Mouse (Mus musculus): Measurements from ENCODE around the gene Ints5. TPM values are rescaled to one million over a fixed set of nuclear protein-coding genes. Genes with fewer than 3 reads are reported as not detected.

The Ints5 gene
- polyA plus RNA-seq, 1 experiment from 2014 or later = 56.4 TPM

DNA sequence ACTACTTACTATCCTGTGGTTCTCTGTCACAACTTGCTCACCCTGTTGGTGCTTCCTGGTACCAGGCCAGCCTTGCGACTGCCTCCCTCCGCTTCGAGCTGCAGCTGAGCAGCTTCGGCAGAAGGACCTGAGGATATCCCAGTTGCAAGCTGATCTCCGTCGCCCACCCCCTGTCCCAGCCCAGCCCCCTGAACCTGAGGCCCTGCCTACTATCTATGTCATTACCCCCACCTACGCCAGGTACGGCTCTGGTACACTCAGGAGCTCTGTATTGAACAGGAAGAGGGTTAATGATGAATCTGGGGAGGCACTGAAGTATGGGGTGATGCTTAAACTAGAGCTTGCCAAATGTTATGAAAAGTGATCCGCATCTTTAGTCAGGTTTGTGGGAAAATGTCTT is 28.9 kb downstream of the Ints5 start:
- peaks cover 49% of the 10 kb centered on the region for H3K36me3 ChIP-seq
- H3K4me1 ChIP-seq (replicated peaks) = peaks cover 22% of the 10 kb centered on the region
- 76% methylated on average over 9 of the region's 9 CpGs for WGBS
- no peaks in the 10 kb centered on the region for H3K27me3 ChIP-seq (ENCODE audit: insufficient read depth, poor library complexity, severe bottlenecking)
- no peak overlapping the region for H3K27ac ChIP-seq
- no peak for DNase-seq (ENCODE audit: low spot score)
- no peaks in the 10 kb centered on the region for H3K9me3 ChIP-seq
- peak overlapping the region; percentile 26; the same call in 1 of the 2 replicates for H3K4me3 ChIP-seq

DNA sequence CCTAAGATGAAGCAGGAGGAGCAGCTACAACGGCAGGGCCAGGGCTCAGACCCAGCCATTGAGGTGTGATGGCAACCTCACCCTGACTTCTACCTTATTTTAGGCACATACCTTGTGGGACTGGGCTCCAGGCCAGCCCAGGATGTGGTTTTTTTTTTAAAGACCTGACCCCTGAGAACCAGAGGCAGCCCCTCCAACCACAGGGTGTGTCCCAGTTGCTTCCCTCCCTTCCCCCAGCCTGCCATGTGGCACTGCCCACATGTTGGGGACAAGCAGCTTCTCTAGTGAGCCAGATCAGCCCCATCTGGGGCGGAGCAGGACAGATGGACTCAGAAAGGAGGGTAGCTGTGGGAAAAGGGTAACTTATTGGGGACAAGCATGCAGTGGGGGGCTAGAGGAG is 34.0 kb downstream of the Ints5 start:
- no peak for DNase-seq (ENCODE audit: low spot score)
- Histone ChIP-seq H3K27ac (no peak overlapping the region), H3K4me1 (replicated peaks) (peaks cover 30% of the 10 kb centered on the region), H3K27me3 (ENCODE audit: insufficient read depth, poor library complexity, severe bottlenecking) (no peaks in the 10 kb centered on the region), H3K9me3 (no peaks in the 10 kb centered on the region), H3K36me3 (peaks cover 59% of the 10 kb centered on the region), H3K4me3 (no peak overlapping the region)
- 82% methylated on average over 2 of the region's 2 CpGs for WGBS

DNA sequence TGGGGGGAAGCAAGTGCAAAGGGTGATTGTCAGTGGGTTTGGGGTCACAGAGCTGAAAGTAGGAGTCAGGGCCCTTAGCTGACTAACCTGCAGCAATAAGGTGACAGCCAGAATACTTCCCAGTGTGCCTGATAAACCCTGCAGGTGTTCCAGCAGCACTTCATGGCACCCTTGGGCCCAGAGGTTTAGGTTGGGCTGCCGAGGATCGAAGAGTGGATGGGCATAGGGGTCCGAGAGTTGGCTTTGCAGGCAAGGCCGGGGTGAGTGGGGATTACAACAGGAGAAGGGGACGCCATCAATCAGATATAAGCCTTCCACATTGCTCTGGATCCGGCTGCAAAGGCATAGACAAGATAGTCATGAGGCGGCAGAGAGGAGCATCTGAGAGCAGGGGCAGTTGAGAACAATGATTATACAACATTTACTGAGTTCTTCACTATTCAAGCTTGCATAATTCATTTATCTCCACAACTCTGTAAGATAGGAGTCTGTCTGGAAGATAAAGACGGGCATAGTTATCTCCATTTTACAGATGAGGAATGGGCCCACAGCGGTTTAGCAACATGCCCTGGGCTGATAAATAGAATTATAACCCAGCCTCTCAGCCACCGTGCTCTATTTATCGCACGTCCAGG is 35.2 kb downstream of the Ints5 start:
- no peaks in the 10 kb centered on the region for H3K27me3 ChIP-seq (ENCODE audit: insufficient read depth, poor library complexity, severe bottlenecking)
- peaks cover 28% of the 10 kb centered on the region for H3K4me1 ChIP-seq (replicated peaks)
- peaks cover 54% of the 10 kb centered on the region for H3K36me3 ChIP-seq
- DNase-seq (ENCODE audit: low spot score) = no peak
- no peak overlapping the region for H3K27ac ChIP-seq
- WGBS = 88% methylated on average over 12 of the region's 12 CpGs
- H3K9me3 ChIP-seq = no peaks in the 10 kb centered on the region
- H3K4me3 ChIP-seq = no peak overlapping the region

DNA sequence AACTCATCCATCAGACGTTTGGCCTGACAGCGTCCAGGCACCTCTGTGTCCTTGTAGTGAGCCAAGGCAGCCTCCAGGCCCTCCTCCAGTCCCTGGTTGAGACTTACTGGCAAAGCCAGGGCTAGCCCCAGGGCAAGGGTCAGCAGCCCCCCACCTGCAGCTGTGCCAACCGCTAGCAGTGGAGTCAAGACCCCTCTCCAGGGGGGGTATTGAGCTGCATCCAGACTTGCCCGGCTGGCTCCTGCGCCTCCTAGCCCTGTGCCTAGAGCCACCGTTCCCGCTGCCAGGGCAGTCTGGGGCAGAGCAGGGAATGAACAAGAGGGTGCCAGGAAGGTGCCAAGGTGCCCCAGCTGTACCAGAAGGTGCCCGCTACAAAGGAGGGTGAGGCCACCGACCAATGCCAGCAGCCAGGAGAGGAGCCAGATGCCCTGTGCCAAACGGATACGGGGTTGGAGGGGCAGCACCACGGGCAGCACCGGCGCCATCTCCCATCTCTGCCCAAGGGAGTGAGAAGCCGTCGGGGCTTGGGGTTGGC is 36.0 kb downstream of the Ints5 start:
- 14% methylated on average over 16 of the region's 16 CpGs for WGBS
- DNase-seq (ENCODE audit: low spot score) = no peak
- Histone ChIP-seq H3K27me3 (ENCODE audit: insufficient read depth, poor library complexity, severe bottlenecking) (no peaks in the 10 kb centered on the region), H3K27ac (peak overlapping the region; percentile 92), H3K36me3 (peaks cover 54% of the 10 kb centered on the region), H3K4me3 (peak overlapping the region; percentile 81), H3K9me3 (no peaks in the 10 kb centered on the region), H3K4me1 (replicated peaks) (peaks cover 28% of the 10 kb centered on the region)

DNA sequence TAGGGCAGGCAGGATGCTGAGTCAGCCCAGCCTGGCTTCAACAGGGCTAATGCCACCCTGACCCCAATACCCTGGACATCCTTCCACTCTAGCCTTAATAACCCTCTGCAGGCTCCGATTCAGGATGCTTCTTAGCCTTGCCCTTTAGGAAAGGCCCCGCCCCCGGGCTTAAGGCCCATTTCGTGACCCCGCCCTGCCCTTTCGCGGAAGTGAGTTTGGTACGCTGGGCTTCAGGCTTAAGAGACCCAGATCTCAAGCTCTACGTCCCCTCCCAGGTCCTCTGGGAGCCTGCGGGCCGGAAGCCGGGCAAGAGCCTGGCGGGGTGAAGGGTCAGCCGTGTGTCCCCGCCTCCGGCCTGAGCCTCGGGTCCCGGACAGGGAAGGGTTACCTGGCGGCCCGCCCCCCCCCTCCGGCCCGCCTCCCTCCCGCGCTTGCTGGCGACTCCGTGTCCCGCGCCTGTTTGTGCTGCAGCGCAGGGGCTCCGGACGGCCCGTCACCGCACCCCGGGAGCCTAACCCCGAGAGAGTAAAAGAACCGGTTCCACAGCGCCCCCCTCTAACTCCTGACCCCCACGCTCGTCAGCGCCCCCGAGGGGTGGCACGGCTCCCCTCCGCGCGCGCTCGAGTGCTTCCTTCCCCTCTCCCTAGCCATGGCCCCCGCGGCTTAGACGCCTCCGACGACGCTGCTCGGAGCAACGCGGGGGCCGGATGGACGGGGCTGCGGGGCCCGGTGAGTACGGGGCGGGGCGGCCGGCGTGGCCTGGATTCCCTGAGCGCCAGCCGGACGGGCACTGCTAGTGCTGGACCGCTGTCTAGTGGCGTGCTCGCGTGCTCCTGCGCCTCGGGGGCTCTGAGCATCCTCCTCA is 36.7 kb downstream of the Ints5 start, which contains the start of the genes Rom1 and Eml3:
Gene Rom1 (minus strand): TSS at position 133 of the 865 bp plus-strand sequence.
Gene Eml3 (plus strand): TSS at position 329 of the 865 bp plus-strand sequence.
- peak; percentile 82 for DNase-seq (ENCODE audit: low spot score)
- Histone ChIP-seq H3K27ac (peak within 1 kb of the TSS; percentile 92), H3K36me3 (peaks cover 55% of the 10 kb centered on the region), H3K4me3 (peak within 1 kb of the TSS; percentile 81), H3K27me3 (ENCODE audit: insufficient read depth, poor library complexity, severe bottlenecking) (no peaks in the 10 kb centered on the region), H3K9me3 (no peaks in the 10 kb centered on the region), H3K4me1 (replicated peaks) (peaks cover 28% of the 10 kb centered on the region)
- under 1% methylated on average over 73 of the region's 74 CpGs for WGBS

DNA sequence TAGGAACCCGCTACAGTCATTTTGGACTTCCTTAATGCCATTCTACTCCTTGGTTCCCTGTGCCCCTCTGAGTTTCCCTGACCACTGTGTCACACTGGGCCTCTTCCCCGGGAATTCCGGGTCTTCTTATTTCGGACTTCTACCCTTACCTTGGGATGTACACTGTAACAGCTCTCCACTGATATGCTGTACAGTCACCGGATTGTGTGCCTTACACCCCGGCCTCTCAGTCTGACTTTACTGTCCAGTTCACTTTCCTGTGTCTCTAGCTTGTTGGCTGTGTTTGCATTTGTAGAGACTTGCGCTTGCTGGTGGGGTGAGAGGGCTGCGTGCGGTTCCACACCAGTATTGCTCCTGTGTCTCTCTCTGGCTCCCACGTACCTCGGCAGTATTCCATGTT is 37.3 kb downstream of the Ints5 start:
- DNase-seq (ENCODE audit: low spot score) = no peak
- 15% methylated on average over 11 of the region's 11 CpGs for WGBS
- peaks cover 28% of the 10 kb centered on the region for H3K4me1 ChIP-seq (replicated peaks)
- H3K36me3 ChIP-seq = peaks cover 60% of the 10 kb centered on the region
- no peaks in the 10 kb centered on the region for H3K9me3 ChIP-seq
- peak overlapping the region; percentile 81 for H3K4me3 ChIP-seq
- peak overlapping the region; percentile 92 for H3K27ac ChIP-seq
- H3K27me3 ChIP-seq (ENCODE audit: insufficient read depth, poor library complexity, severe bottlenecking) = no peaks in the 10 kb centered on the region

DNA sequence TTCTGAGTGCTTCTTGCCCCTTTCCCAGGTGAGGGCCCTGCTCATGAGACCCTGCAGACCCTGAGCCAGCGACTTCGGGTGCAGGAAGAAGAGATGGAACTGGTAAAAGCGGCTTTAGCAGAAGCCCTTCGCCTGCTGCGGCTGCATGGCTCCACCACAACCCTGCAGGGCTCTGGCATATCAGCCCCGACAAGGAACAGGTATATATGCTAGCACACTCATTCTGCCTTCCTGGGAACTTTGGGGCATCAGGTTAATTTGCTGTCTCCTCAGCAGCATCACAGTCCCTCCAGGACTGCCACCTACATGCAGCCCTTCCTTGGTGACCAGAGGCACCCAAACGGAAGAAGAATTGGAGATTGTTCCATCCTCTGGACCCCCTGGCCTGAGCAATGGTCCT is 38.0 kb downstream of the Ints5 start:
- Histone ChIP-seq H3K4me3 (peak overlapping the region; percentile 81), H3K27me3 (ENCODE audit: insufficient read depth, poor library complexity, severe bottlenecking) (no peaks in the 10 kb centered on the region), H3K27ac (no peak overlapping the region), H3K9me3 (no peaks in the 10 kb centered on the region), H3K4me1 (replicated peaks) (peaks cover 28% of the 10 kb centered on the region), H3K36me3 (peaks cover 60% of the 10 kb centered on the region)
- no peak for DNase-seq (ENCODE audit: low spot score)
- 84% methylated on average over 7 of the region's 7 CpGs for WGBS

DNA sequence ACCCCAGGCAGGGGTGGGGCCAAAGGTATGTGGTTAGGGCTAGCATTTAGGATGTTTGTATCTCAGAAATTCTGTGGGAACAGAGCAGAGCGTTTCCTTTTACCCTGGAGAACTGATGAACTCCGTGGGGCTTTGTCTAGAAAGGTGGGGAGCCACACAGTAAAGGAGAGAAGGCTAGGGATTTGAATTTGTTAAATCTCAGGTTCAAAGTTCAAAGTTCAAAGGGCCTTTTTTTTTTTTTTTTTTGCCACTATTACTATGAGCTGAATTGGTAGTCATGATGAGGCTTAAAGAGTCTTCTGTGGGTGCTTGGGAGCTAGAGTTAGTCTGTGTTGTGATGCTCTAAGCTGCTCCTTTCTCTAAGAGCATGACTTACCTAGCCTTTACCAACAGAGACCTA is 43.9 kb downstream of the Ints5 start:
- DNase-seq (ENCODE audit: low spot score) = no peak
- H3K9me3 ChIP-seq = no peaks in the 10 kb centered on the region
- no peaks in the 10 kb centered on the region for H3K27me3 ChIP-seq (ENCODE audit: insufficient read depth, poor library complexity, severe bottlenecking)
- 84% methylated on average over 2 of the region's 2 CpGs for WGBS
- H3K4me3 ChIP-seq = no peak overlapping the region
- peaks cover 65% of the 10 kb centered on the region for H3K36me3 ChIP-seq
- no peak overlapping the region for H3K27ac ChIP-seq
- peaks cover 16% of the 10 kb centered on the region for H3K4me1 ChIP-seq (replicated peaks)

DNA sequence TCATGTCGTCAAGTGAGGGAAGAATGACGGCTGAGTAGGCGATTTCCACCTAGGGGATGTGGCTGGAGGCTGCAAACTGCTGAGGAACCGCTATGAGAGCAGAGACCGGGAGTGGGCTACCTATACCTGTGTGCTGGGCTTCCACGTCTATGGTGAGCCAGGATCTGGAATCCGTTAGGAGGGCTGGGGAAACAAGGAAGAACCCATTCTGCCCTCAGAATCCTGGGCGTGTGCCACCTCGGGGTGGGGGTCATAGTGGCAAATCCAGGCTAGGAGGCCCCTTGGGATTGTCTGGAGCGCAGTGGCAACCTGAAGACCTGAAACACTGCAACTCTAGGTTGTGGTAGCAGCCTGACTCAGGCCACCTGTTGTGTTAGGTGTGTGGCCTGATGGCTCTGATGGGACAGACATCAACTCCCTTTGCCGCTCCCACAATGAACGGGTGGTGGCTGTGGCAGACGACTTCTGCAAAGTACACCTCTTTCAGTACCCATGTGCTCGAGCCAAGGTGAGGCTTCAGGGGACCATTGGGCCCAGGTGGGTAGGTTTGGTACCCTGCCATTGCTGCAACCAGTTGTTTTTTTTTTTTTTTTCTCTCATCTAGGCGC is 47.8 kb downstream of the Ints5 start:
- H3K27me3 ChIP-seq (ENCODE audit: insufficient read depth, poor library complexity, severe bottlenecking) = no peaks in the 10 kb centered on the region
- peaks cover 46% of the 10 kb centered on the region for H3K4me1 ChIP-seq (replicated peaks)
- peak overlapping the region; percentile 95 for H3K4me3 ChIP-seq
- no peak for DNase-seq (ENCODE audit: low spot score)
- WGBS = 82% methylated on average over 15 of the region's 15 CpGs
- H3K36me3 ChIP-seq = peaks cover 60% of the 10 kb centered on the region
- H3K9me3 ChIP-seq = no peaks in the 10 kb centered on the region
- peak overlapping the region; percentile 98 for H3K27ac ChIP-seq

DNA sequence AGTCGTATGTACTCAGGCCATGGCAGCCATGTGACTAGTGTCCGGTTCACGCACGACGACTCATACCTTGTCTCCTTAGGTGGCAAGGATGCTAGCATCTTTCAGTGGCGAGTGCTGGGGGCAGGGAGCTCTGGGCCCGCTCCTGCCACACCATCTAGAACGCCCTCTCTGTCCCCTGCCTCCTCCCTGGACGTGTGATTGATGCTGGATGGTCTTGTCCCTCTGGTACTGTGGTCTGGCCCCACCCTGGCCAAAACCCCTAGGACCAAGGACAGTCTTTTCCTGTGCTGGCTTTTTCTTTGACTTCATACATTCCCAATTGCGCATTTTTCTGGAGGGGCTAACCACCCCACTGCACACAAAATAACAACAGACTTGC is 48.3 kb downstream of the Ints5 start:
- DNase-seq (ENCODE audit: low spot score) = peak; percentile 18
- Histone ChIP-seq H3K9me3 (no peaks in the 10 kb centered on the region), H3K27me3 (ENCODE audit: insufficient read depth, poor library complexity, severe bottlenecking) (no peaks in the 10 kb centered on the region), H3K27ac (peak overlapping the region; percentile 98), H3K4me1 (replicated peaks) (peaks cover 46% of the 10 kb centered on the region), H3K36me3 (peaks cover 60% of the 10 kb centered on the region), H3K4me3 (peak overlapping the region; percentile 95)
- 40% methylated on average over 10 of the region's 10 CpGs for WGBS

DNA sequence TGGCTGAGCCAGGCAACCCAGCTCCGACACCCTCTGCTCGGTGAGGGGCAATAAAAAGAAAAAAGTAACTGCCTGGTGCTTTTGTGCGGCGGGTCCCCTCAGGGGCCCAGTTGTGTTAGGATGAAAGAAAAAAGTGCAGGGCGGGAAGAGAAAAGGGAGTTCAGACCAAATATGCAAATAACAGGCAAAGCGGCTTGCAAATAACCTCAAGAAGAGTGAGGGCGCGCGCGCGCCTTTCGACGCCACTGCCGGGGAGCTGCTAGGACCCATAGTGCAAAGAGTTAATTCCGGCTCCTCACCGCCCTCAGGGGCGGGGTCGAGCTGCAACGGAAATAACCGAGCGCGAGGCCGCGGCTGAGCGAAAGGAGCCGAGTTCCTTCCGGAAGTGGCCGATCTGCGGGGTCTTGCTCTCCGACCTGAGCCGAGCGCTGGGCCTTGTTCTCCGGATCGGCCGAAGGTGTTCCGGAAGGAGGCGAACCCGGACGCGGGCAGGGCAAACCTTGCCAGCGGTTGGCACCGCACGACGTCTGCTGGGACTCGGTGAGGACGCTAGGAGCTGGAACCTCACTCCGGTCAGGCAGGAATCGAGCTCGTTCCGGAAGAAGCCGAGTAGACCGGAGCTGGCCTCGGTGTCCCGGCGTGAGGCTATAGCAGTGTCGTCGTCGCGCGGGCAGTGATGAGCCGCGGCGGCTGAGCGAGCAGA is 48.9 kb downstream of the Ints5 start, which contains the start of gene Mta2:
Gene Mta2 (plus strand): TSS at position 361 of the 703 bp plus-strand sequence.
- peak within 1 kb of the TSS; percentile 95 for H3K4me3 ChIP-seq
- DNase-seq (ENCODE audit: low spot score) = peak; percentile 99
- H3K9me3 ChIP-seq = no peaks in the 10 kb centered on the region
- peaks cover 60% of the 10 kb centered on the region for H3K36me3 ChIP-seq
- no peaks in the 10 kb centered on the region for H3K27me3 ChIP-seq (ENCODE audit: insufficient read depth, poor library complexity, severe bottlenecking)
- H3K4me1 ChIP-seq (replicated peaks) = peaks cover 46% of the 10 kb centered on the region
- under 1% methylated on average over 64 of the region's 64 CpGs for WGBS
- H3K27ac ChIP-seq = peak within 1 kb of the TSS; percentile 98

DNA sequence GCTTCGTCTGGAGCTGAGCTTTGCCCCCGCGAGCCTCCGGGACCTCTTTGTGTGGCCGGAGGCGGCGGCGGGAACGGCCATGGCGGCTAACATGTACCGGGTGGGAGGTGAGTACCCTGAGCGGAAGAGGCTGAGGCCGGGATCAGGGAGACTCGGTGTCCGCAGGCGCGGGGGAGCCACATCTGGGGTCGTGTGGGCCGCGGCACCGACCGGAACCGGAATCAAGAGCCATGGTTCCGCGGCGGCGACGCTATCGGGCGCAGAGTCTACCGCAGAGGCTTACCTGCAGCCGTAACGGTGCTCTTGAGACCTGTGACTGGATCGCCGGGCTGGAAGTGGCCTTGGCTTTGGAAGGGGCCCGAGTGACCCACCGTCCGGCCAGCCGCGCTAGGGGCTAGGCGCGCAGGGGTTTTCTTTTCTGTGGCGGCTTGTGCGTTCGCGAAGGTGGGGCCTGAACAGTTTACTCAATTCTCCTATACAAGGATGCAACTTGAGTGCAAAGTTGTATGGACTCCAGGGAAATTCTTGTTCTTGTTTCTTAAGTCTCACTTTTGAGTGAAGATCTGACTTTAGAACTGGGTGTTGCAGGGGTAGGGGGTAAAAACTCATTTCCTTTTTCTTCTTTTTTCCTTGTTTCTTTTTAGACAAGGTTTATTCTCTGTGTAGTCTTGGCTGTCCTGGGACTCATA is 49.6 kb downstream of the Ints5 start:
- Histone ChIP-seq H3K4me1 (replicated peaks) (peaks cover 46% of the 10 kb centered on the region), H3K27me3 (ENCODE audit: insufficient read depth, poor library complexity, severe bottlenecking) (no peaks in the 10 kb centered on the region), H3K4me3 (peak overlapping the region; percentile 95), H3K9me3 (no peaks in the 10 kb centered on the region), H3K27ac (peak overlapping the region; percentile 98), H3K36me3 (peaks cover 60% of the 10 kb centered on the region)
- peak; percentile 71 for DNase-seq (ENCODE audit: low spot score)
- under 1% methylated on average over 46 of the region's 46 CpGs for WGBS

All from hindbrain, embryonic 10.5 days (tissue).